Mouse (Mus musculus) megakaryocyte-erythroid progenitor cell, adult 5 weeks (primary cell): Measurements from ENCODE around the gene Mfap1a. TPM values are rescaled to one million over a fixed set of nuclear protein-coding genes. Genes with fewer than 3 reads are reported as not detected.

ENCODE experiments used
- polyA plus RNA-seq: library from polyadenylated mRNA; stranded (reverse); fragments of >175 nt; gene quantifications from 2 replicates; pipeline ENCODE4 v1.2.3, GENCODE M21; 2012

Gene Mfap1a
- 4.7 and 4.9 TPM in 2 replicates for polyA plus RNA-seq

DNA sequence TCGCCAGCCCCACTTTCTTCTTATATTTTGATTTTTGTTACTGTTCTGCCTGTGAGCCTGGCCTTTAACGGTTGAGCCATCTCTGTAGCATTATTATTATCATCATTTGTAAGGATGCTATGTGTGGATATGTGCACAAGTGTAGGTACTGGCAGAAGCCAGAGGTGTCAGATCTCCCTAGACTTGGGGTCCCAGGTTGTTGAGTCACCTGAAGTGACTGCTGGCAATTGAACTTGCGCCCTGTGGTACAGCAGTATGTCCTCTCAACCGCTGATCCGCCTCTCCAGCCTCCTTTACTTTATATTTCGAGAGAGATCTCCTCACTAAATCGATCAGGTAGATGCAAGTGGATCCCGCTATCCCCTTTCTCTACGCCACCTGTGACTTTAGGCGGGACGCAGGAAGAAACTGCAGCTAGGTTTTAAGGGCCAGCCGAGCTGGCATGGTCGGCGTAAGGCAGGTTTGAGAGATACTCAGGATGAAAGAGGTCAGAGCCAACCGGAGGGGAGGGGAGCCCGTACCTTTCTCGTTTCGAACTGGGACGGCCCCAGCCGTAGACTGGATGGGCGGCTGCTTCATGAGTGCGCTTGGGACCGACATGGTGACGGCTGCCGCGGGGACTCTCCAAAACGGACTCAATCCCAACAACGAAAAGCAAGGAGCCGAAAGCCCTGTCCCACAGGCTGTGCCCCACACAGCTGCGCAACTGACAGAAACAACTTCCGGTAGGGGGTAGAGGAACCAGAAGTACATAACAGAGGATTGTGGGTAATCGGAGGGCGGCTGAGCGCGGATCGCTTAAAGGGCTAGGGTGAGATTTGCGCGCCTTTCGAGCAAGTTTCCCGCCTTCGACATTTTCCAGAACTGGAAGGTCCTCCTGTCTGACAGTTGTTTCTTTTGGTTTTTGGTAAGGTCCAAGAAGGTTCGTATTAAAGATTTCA is at the start of gene Mfap1a, which contains the start of gene Wdr76:
TSS of gene Mfap1a (minus strand) at position 724 of the 941 bp plus-strand sequence.
TSS of gene Wdr76 (plus strand) at position 782 of the 941 bp plus-strand sequence.

DNA sequence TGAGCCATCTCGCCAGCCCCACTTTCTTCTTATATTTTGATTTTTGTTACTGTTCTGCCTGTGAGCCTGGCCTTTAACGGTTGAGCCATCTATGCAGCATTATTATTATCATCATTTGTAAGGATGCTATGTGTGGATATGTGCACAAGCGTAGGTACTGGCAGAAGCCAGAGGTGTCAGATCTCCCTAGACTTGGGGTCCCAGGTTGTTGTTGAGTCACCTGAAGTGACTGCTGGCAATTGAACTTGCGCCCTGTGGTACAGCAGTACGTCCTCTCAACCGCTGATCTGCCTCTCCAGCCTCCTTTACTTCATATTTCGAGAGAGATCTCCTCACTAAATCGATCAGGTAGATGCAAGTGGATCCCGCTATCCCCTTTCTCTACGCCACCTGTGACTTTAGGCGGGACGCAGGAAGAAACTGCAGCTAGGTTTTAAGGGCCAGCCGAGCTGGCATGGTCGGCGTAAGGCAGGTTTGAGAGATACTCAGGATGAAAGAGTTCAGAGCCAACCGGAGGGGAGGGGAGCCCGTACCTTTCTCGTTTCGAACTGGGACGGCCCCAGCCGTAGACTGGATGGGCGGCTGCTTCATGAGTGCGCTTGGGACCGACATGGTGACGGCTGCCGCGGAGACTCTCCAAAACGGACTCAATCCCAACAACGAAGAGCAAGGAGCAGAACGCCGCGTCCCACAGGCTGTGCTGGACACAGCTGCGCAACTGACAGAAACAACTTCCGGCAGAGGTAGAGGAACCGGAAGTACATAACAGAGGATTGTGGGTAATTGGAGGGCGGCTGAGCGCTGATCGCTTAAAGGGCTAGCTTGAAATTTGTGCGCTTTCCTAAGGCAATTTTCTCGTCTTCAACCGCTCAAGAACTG is 32.9 kb downstream of the Mfap1a start, which contains the start of gene Mfap1b:
TSS of gene Mfap1b (minus strand) at position 767 of the 879 bp plus-strand sequence.

GRCm38 (mm10) chr2:121456692-121457642 is 49.5 kb downstream of the Mfap1a start, which contains the start of gene Serinc4:
Serinc4 (minus strand) TSS chr2:121456781.

DNA sequence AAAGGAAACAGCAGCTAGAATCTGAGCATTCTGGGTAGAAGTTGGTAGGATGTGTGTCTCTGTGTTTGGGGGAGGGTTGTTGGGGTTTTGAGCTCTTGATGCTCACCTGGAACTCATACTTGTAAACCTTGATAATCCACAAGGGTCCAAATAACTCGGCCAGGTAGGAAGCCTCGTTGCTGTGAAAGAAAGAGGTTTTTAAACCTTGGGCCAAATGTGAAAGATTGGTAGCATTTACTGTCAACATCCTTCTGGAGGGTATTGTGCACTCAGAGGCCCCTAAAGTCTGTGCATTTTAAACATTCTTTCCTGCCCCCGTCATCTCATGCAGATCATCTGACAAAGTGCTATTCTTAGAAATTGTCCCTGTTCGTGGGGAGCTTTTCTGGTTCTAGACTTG is 53.5 kb downstream of the Mfap1a start, which contains the start of gene Hypk:
TSS of gene Hypk (plus strand) at position 301 of the 400 bp plus-strand sequence.

DNA sequence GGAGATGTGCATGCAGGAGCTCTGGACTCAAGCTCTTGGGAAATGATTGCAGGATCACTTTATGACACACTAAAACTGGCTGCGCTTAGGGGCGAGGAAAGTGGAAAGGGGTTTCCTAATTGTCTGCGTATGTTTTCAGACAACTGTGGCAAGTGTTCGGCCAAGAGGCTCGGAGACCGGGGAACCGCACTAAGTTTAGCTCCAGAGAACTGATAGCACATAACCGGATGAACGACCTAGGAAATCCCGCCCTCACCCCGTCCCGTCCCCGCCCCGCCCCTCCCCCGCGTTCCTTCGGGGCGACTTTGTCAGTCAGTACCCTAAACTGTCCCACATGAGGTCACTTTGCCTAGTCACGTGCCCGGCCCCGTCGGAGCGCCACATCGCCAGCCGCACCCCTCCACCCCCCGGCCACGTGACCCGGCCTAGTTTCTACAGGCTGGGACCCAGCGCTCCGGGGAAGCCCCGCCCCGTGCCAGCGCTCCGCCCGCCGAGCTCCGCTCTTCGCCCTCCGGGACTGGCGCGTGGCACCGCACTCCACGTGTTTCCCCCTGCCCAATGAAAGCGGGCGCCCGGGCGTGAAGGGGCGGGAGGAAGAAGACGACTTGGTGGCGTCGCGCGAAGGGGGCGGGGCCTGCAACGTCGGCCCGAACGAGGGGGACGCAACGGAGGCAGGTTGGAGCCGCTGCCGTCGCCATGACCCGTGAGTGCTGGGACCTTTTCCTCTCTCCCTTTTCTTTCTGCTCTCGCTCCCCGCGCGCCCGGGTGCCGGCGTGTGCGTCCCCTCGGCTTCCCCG is 57.5 kb downstream of the Mfap1a start, which contains the start of gene Serf2:
TSS of gene Serf2 (plus strand) at position 457 of the 797 bp plus-strand sequence.

DNA sequence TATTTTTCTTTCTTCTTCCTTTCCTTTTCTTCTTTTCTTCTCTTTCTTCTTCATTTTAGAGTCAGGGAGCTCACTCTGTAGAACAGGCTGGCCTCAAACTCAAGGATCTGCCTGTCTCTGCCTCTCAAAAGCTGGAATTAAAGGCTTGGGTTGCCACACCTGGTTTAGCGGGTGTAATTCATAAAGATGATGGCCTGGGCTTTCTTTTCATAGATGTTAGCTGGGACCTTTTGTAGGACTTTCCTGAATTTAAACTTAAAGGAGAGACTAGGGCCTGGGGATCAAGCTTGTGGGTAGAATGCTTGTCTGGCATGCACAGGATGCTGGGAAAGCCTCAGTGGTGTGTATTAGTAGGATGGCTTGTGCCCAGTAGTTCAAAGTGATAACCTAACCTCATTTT is 62.3 kb downstream of the Mfap1a start, which contains the start of gene Ell3:
TSS of gene Ell3 (minus strand) at position 101 of the 400 bp plus-strand sequence.

Other genes with a start within 250 kb of the Mfap1a start
- gene Trp53bp1, start 235.3 kb downstream of the Mfap1a start, polyA plus RNA-seq = 22.0 and 34.2 TPM in 2 replicates
- gene Map1a, start 217.1 kb downstream of the Mfap1a start, polyA plus RNA-seq = 0.01 and 0.30 TPM in 2 replicates
- 5.6 and 6.3 TPM in 2 replicates for gene Ppip5k1, start 151.3 kb downstream of the Mfap1a start, polyA plus RNA-seq
- not detected in 2 replicates for gene Ckmt1, start 149.0 kb downstream of the Mfap1a start, polyA plus RNA-seq
- gene Strc, start 119.5 kb downstream of the Mfap1a start, polyA plus RNA-seq = 0.04 TPM in 1 of 2 replicates, not detected in the other
- 785 and 987 TPM in 2 replicates for gene Pdia3, start 92.9 kb downstream of the Mfap1a start, polyA plus RNA-seq
- gene Catsper2, start 92.9 kb downstream of the Mfap1a start, polyA plus RNA-seq = 0.24 and 0.29 TPM in 2 replicates
- gene Ell3, start 62.4 kb downstream of the Mfap1a start, polyA plus RNA-seq = 0.05 TPM in 2 replicates
- gene Serf2, start 57.5 kb downstream of the Mfap1a start, polyA plus RNA-seq = 327 and 366 TPM in 2 replicates
- 73.0 and 125 TPM in 2 replicates for gene Hypk, start 53.4 kb downstream of the Mfap1a start, polyA plus RNA-seq
- 0.05 TPM in 1 of 2 replicates, not detected in the other for gene Serinc4, start 49.9 kb downstream of the Mfap1a start, polyA plus RNA-seq
- gene Mfap1b, start 32.6 kb downstream of the Mfap1a start, polyA plus RNA-seq = 3.7 and 4.6 TPM in 2 replicates
- gene Wdr76, start 58 bp upstream of the Mfap1a start, polyA plus RNA-seq = 1.2 and 1.3 TPM in 2 replicates